Mouse (Mus musculus) liver, embryonic 11.5 days (tissue): ENCODE measurements at regions not wholly inside any gene's neighbourhood (a gene's known extent, or its start where the extent isn't known, plus 50 kb on each side); places are given as distances from the start of the nearest gene placed in this dataset.

Experiments used
- ATAC-seq: fragments of 200-750 bp; cut with Nextera tagmentation; replicated peaks from 2 replicates; pipeline ENCODE4 v1.8.0; 2017; ENCODE audit warnings: moderate number of reproducible peaks, mild to moderate bottlenecking, moderate TSS enrichment, moderate library complexity; ENCODE audit not compliant: low FRiP score
- DNase-seq: peaks from one replicate; pipeline ENCODE4 v3.0.0-alpha.2; 2017; ENCODE audit warnings: low spot score
- H3K27ac ChIP-seq: fragments of 300-500 bp; sonication (generic); 2 replicates; pipeline ENCODE4 v1.5.1; 2014; ENCODE audit warnings: mild to moderate bottlenecking, low read depth, low read length, control low read depth
- H3K27me3 ChIP-seq: fragments of 300-500 bp; sonication (generic); replicated peaks from 2 replicates; pipeline ENCODE4 v1.6.1; 2014; ENCODE audit warnings: low read length, mixed read lengths; ENCODE audit not compliant: control insufficient read depth, insufficient read depth
- H3K36me3 ChIP-seq: fragments of 300-500 bp; sonication (generic); 2 replicates; pipeline ENCODE4 v1.6.1; 2014; ENCODE audit warnings: mild to moderate bottlenecking, low read length, moderate library complexity, mixed read lengths; ENCODE audit not compliant: control insufficient read depth, insufficient read depth
- H3K4me1 ChIP-seq: fragments of 300-500 bp; sonication (generic); replicated peaks from 2 replicates; pipeline ENCODE4 v1.6.1; 2014; ENCODE audit warnings: low read length, mixed read lengths; ENCODE audit not compliant: control insufficient read depth, insufficient read depth
- H3K4me2 ChIP-seq: fragments of 300-500 bp; sonication (generic); 2 replicates; pipeline ENCODE4 v1.6.1; 2014; ENCODE audit warnings: mild to moderate bottlenecking, control low read depth, moderate library complexity
- H3K4me3 ChIP-seq: fragments of 300-500 bp; sonication (generic); 2 replicates; pipeline ENCODE4 v1.5.1; 2014; ENCODE audit warnings: low read depth, low read length, control low read depth
- H3K9ac ChIP-seq: fragments of 300-500 bp; sonication (generic); 2 replicates; pipeline ENCODE4 v1.6.1; 2014; ENCODE audit warnings: low read depth, low read length, control low read depth
- H3K9me3 ChIP-seq: fragments of 300-500 bp; sonication (generic); 2 replicates; pipeline ENCODE4 v1.6.1; 2016; ENCODE audit warnings: low read length, inconsistent platforms, mixed read lengths; ENCODE audit not compliant: control insufficient read depth
- WGBS: fragments of 180-500 bp; shearing (Covaris S2); extraction: QIAGEN DNeasy Blood & Tissue Kit; methylation state at CpG from one replicate; pipeline ENCODE4 v1.1.7; 2014; 5-methylcytosine and 5-hydroxymethylcytosine counted together

DNA sequence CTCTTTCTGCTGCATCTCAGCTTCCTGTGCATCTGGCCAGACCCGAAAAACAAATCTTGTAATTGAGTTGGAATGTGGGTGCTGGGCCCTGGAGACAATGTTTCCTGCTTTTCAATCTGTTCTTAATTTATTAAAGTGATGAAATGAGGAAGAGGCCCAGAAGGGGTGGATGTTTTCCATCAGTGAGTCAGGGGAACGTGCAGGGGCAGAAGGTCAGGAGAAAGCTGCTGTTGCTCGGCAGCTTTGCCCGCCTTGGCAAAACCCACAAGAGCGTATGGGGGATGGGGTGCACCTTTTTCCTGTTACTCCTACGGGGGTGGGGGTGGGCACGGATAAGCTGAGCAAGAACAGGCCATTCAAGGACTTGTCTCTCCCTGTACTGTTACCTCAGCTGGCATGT lies 156.2 kb downstream of the Dmrta2 start:
- Histone ChIP-seq H3K9me3 (no peaks in the 10 kb centered on the region), H3K4me2 (no peak overlapping the region), H3K9ac (no peak overlapping the region), H3K4me1 (no peaks in the 10 kb centered on the region), H3K36me3 (no peaks in the 10 kb centered on the region), H3K27me3 (no peaks in the 10 kb centered on the region), H3K4me3 (no peak overlapping the region), H3K27ac (no peak overlapping the region)
- DNase-seq (peak; percentile 35), ATAC-seq (no peak)
- 35% methylated on average over 7 of the region's 7 CpGs for WGBS

- Histone ChIP-seq H3K27ac (no peak overlapping the region), H3K4me2 (no peak overlapping the region), H3K36me3 (no peaks in the 10 kb centered on the region), H3K9me3 (no peaks in the 10 kb centered on the region), H3K4me1 (no peaks in the 10 kb centered on the region), H3K4me3 (no peak overlapping the region), H3K27me3 (no peaks in the 10 kb centered on the region), H3K9ac (no peak overlapping the region)
- no peak; the same call in 1 of the 2 replicates for ATAC-seq
- no peak for DNase-seq
- WGBS, result 67% methylated on average over 1 of the region's 1 CpGs
Observed at GRCm38 (mm10) chr4:110145229-110145628, 167.4 kb downstream of the Dmrta2 start.

DNA sequence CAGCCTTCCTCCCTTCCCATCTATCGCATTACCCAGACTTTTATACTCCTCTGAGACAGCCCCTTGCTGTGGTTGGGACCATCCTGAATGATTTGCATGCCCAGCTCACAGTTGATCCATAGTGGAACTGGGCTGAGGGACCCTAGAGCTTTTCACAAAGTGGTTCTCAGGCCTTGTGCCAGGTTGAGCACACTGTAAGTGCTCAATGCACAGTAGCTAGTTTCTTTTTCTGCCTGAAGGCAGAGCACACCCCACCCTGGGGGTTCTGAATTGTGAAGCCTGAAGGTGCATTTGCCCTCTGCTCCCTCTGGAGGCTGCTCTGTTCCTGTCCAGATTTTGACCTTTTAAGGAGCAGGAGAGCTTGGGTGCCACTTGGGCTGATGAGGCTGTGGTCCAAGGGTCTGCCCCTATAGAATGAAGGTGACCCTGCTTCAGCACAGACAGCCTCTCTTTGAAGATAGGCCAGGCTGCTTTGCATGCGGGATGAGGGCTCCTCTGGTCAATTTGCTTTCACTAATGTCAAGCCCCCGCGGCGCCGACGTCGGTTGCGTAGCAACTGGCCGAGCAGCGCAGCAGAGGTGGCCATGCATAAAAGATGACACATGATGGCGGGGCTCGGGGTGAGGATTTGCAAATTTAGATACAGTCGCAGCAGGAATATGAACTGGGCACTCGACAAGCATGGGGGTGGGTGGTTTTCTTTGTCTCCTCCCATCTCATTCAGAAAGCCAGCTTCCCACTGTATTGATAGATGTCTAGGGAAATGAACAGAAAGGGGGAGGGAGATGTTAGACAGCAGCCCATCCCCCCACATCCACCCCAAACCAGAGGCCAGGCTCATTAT lies 174.5 kb downstream of the Dmrta2 start:
- Histone ChIP-seq H3K27ac (no peak overlapping the region), H3K4me2 (peak overlapping the region; percentile 27; the same call in 1 of the 2 replicates), H3K27me3 (no peaks in the 10 kb centered on the region), H3K36me3 (no peaks in the 10 kb centered on the region), H3K9ac (no peak overlapping the region), H3K4me3 (no peak overlapping the region), H3K9me3 (no peaks in the 10 kb centered on the region), H3K4me1 (no peaks in the 10 kb centered on the region)
- ATAC-seq (peak; percentile 36; the same call in 1 of the 2 replicates), DNase-seq (no peak)
- 34% methylated on average over 15 of the region's 15 CpGs for WGBS
